Mouse (Mus musculus) A20 (cell line): ENCODE measurements around the gene 4933411K16Rik.

ENCODE experiments used
- DNase-seq: peaks from one replicate; pipeline ENCODE4 v3.0.0-alpha.2; 2011; ENCODE audit warnings: low read depth, low spot score

4933411K16Rik gene

GRCm38 (mm10) chr19:42035456-42036248 lies 16.4 kb upstream of the 4933411K16Rik start, which contains the start of gene Ankrd2:
Ankrd2 (plus strand) TSS chr19:42036000.
- peak; percentile 85 for DNase-seq

GRCm38 (mm10) chr19:42036357-42036756 lies 15.7 kb upstream of the 4933411K16Rik start:
- no peak for DNase-seq

- no peak for DNase-seq
Measured at GRCm38 (mm10) chr19:42037167-42037702, 14.8 kb upstream of the 4933411K16Rik start.

DNA sequence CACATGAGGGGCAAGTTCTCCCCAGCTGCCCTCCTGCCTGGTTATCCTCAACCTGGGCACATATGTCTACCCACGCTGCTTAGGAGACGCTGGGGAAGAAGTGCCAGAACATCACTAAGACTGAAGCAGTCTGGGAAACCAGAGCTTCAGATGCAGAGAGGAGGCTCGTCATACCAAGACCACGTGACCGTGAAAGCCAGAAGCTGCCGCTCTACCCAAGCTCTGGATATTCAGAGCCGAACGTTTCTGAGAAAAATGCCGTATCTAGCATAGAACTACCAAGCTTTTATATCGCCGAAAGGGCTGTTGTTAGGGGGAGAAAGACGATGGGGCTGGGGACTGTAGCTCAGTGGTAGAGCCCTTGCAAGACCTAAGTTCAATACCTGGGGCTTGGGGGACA lies 13.7 kb upstream of the 4933411K16Rik start:
- DNase-seq: no peak

DNA sequence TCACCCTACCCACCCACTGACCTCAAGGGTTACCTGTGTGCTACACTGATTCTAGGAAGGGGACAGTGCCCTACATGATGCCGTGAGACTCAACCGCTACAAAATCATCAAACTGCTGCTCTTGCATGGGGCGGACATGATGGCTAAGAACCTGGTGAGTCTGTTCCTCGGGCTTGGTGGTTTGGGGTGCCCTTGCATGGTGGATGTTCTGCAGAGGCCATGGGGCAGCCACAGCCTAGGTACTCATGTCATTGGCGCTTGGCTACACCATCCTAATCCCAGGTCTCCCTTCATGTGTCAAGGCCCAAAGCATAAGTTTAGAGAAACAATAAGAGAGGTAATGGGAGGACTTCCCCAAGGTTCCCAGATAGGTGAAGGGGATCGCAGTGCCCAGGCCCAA lies 8.1 kb upstream of the 4933411K16Rik start:
- no peak for DNase-seq

DNA sequence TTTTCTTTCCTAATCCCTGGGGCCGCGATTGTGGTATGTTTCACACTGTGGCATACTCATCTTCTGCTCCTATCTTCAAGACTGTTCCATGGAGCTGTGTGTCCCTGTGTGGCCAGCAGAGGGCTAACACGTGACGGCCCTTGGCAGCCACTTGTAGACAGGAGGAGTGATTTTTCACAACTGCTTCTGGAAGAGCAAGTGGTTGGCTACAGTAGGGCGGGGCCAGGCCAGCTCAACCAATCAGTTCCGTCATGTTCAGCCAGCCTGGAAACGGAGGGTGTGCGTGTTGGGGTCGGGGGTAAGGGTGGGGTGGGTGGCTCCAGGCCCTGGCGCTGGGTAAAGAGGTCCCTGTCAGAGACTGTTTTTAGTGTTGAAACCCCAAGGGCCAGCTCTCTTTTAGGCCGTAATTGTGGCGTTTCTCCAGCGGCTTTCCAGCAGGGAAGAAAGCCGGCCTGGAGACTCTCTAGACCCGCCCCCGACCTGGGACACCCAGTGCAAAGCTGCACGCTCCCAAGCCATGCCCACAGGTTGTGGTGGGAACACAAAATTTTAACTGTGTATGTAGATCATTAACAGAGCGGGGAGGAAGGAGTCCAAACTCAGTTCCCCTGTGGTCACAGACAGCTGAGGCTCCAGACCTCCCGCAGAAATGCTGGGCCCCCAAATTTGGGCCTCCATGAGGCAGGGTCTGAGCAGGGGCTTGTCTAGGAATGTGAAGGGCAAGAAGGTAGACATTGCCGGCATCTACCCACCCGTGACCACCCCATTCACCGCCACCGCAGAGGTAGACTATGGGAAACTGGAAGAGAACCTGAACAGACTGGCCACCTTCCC lies 6.6 kb upstream of the 4933411K16Rik start, which contains the start of gene Hoga1:
Gene Hoga1, plus strand, starts transcription at position 342 of the 834 bp plus-strand sequence.
- DNase-seq: peak; percentile 71

DNA sequence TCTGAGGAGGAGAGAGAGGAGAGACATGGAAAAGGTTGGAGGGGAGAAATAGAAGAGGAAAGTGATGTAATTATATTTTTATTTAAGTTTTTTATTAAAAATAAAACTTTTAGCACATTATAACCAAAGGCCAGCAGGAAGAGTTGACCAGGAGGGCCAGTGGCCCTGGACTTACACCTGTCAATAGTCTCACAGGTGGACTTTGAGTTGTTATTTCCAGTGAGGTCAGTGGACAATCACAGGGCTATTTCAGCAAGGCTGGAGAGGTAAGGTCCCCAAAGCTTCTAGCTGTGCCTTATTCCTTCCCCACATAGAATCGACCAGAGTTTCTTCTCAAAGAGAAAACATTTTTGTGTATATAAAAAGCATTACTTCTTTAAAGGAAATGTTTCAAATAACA lies 1.8 kb upstream of the 4933411K16Rik start:
- no peak for DNase-seq

DNA sequence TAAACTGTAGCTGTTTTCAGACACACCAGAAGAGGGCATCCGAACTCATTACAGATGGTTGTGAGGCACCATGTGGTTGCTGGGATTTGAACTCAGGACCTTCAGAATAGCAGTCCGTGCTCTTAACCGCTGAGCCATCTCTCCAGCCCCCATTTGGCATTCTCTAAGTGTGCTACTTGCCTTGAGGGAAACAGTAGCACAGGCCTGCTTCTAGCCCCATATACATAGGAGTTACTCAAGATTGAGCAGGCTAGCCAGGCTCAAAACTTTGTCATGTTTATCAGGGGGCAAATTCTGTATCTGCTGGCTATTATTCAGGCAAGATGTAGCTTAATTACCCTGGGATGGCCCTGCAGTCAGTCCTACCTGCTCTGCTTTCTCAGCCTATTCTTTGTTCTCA lies 697 bp upstream of the 4933411K16Rik start:
- DNase-seq: no peak

DNA sequence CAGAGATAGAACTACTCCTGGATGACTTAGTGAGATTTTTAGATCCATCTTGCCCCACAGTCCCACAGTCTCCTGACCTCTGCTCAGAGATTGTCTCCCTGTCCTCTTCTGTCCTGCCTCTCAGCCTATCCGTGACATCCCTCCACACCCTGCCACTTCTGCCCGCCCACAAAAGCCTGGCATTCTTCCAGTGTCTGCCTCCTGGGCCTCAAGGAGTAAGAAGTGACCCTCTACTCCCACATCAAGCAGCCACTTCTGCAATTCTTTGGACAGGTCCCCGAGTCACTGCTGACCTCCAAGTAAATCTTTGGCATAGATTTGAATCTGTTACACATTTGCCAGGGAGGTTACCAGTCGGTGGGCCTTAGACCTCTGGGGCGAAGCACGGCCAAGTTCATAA lies 2.2 kb downstream of the 4933411K16Rik start:
- no peak for DNase-seq

- DNase-seq: no peak
Measured at GRCm38 (mm10) chr19:42055881-42056280, 3.8 kb downstream of the 4933411K16Rik start.

DNA sequence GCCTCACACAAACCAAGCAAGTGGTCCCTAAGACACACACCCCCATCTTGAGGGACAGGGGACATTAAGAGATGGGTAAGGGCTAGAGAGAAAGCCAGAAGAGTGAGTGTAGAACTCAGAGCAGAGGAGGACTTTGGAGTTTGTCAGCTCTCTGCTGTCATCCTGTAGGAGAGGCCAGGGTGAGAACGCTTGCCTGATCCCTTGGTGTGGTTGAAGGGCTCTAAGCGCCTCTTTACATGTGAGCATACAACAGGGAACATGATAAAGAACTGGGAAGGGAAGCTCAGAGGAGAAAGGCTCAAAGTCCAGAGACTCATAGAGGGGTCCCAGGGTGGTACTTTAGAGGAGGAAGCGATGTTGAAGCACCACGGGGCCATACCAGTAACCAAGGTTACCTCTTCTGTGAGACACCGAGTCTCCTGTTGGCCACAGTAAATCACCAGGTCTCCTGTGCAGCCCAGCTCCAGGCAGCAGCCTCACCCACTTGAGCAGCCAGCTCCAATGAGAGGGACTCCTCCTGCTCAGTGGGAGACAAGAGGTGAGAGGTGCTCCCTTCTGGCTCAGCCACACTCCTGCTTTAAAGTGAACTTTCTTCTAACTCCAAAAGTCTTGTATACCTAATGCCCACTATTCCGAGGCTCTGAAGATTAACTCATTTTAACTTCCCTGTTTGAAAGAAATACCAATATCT lies 4.8 kb downstream of the 4933411K16Rik start:
- DNase-seq: no peak

- no peak for DNase-seq
Measured at GRCm38 (mm10) chr19:42058426-42058825, 6.4 kb downstream of the 4933411K16Rik start.

DNA sequence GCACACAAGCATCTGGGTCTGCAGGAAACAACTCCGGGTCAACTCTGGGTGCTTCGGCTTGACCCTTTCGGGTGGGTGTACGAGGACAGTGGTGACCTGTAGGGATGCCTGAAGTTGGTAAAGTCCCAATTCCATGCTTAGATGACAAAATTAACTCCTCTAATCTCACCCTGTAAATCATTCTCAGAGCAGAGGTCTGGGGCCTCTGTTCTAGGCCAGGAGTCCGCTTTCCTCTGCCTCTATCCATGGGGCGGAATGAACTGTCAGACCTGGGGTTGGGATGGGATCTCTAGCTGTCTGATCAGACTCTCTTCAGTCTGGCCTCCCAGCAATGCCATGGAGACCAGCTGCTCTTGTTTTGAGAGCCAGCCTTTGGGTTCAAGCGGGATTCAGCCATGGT lies 9.4 kb downstream of the 4933411K16Rik start:
- DNase-seq: no peak

DNA sequence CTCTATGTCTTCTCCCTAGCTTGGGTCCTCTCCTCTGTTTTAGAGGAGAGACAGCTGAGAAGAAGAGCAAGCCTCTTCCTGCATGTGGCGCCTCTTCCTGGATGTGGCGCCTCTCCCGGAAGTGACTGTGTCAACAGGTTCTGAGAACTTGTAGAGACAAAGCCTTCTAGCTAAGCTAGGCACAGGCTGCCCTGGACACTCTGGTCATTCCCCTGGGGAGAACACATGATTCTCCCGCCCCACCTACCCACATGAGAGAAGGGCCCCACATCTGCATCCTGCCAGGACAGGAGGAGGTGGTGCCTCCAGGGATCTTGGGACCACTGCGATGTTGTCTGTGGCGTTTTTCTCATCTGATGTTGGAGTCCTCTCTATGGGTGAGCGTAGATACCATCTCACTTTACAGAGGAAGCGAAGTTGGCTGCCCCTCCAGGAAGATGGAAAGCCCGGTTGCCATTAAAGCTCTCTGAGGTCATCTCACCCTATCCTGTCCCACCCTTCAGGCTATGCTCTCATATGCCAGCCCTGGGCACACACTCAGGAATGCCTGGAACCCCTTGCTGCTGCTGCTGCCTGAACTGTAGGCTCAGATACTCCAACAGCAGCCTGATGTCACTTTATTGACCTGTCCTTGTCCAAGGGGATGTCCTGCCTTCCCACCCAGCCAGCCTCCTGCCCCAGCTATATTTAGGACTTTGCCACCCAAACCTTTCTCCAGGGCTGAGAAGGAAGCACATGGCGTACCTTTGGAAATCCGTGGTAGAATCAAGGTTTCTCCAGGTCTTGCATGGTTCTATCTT lies 16.6 kb downstream of the 4933411K16Rik start:
- DNase-seq: no peak

DNA sequence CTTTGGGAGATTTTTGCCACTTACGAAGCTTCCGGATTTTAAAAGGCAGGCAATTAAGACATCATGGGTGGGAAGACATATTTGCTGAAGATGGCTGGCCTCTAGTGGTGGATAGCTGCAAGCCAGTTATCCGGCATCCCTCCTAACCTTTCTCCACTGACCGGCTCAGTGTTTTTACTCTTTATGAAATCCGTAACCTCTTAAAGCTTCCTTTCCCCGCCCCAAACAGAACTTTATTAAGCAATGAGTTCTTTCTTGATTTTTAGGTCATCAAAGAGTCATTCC lies 17.1 kb downstream of the 4933411K16Rik start:
- DNase-seq: no peak

GRCm38 (mm10) chr19:42071221-42071620 lies 19.2 kb downstream of the 4933411K16Rik start:
- no peak for DNase-seq

- no peak for DNase-seq
Measured at GRCm38 (mm10) chr19:42071886-42072608, 20.0 kb downstream of the 4933411K16Rik start.

DNA sequence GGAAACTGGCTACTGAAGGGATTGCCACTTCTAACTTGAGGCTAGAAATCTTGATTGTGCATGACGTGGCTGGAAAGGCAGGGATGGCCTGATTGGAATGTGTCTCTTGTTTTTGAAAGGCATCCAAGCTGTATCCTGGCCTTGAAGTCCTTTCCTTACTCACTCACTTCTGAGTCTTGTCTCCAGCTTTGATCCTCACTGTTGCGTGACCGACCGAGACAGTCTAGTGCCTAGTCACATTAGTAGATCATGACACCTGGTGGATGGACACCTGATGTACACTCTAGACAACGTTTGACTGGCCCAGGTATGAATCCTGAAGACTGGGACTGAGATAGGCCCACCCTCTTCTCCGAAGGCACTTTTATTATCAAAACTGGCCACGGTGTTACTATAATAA lies 20.8 kb downstream of the 4933411K16Rik start:
- DNase-seq: peak; percentile 30

- DNase-seq: no peak
Measured at GRCm38 (mm10) chr19:42075051-42075450, 23.0 kb downstream of the 4933411K16Rik start.

DNA sequence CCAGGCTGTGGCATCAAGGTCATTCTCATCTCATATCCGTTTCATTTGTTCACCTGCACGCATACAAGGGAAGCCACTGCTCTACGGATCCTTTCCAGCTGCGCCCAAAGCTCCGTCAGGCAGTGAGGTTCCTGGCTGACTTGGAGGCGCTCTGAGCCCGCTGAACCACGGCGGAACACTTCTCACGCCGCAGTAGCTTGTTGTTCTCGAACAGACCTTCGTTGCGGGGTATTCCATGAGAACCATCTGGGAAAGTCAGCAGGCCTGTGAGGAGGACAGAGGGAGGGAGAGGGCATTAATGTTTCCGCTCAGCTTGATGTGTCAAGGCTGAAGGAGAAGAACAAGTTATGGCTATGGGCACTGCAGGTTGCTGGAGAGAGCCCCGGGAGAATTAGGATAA lies 23.9 kb downstream of the 4933411K16Rik start:
- no peak for DNase-seq
